Mouse (Mus musculus) lung, adult 2 months (tissue): ENCODE results near the gene Zdhhc14.

ENCODE experiments used
- CTCF ChIP-seq: fragments of 200-500 bp; IDR thresholded peaks from 2 replicates; pipeline ENCODE4 v1.5.1; 2011; ENCODE audit warnings: mild to moderate bottlenecking, low read length, control low read depth; ENCODE audit not compliant: insufficient read depth
- POLR2A ChIP-seq: fragments of 200-500 bp; IDR thresholded peaks from 2 replicates; pipeline ENCODE4 v1.6.1; 2011; ENCODE audit warnings: low read depth, mild to moderate bottlenecking, control low read depth, low read length, borderline replicate concordance; ENCODE audit errors: extremely low read depth

DNA sequence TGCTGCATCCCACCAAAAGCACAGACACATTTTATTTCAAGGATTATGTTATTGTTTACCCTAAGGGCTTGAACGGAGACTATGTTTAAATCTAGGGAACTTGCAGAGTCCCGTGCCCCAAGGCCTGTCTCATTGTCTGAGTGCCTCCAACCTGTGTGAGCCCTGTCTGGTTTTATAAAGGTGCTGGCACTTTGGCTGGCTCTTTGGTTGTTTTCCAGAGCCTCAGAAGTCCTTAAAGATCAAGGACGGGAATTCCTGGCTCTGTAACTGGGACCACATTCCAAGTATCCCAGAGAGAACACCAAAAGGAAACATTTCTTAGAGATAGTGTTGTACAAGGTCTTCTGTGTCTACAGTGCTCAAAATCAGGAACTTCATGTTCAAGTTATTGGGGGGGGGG lies 49.1 kb upstream of the Zdhhc14 start:
- TF ChIP-seq CTCF (no peak), POLR2A (no peak)
